In the genomic region with DNA sequence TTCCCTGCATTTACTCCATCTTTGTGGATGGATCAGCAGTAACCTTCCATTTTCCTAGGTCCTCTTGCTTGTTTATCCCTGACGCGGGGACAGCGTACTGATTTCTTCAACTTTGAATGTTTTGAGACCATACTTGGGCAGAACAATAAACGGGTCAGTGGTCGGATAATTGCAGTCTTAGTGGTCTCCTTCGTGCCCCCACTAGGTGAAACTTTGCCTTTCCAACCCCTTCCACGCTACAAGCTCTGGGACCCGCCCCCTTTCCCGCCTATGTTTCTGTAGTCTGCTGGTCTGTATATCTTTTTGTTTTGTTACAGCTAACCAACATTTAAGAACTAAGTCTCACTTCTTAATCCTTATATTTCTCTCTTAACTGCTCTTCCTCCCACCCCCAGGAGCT, we compare ENCODE assay signal across 7 mouse cellular contexts. TPM values are rescaled to one million over a fixed set of nuclear protein-coding genes. Genes with fewer than 3 reads are reported as not detected.
DNase-seq lines count a peak whose midpoint lies in the region; ATAC-seq and TF ChIP-seq lines count a peak whose summit lies in the region.

No protein-coding gene starts in this region.

- H3K4me3 ChIP-seq in layer of hippocampus, adult 2 months, result peak overlapping the region; percentile 72
- H3K4me3 ChIP-seq in embryonic fibroblast, embryonic 13.5 days (ENCODE audit: insufficient read depth, low read length), result peak overlapping the region; percentile 82
- H3K4me3 ChIP-seq in liver, embryonic 12.5 days, result peak overlapping the region; percentile 68

- ATAC-seq in liver, embryonic 12.5 days, result no peak

- no peak for DNase-seq in layer of hippocampus, adult 2 months (ENCODE audit: low spot score in 2 of 2)
- DNase-seq in layer of hippocampus, adult 8-10 months (ENCODE audit: low spot score in 2 of 2), result no peak
- peak; percentile 21 for DNase-seq in ZHBTc4 (ENCODE audit: low read depth, low spot score)
- DNase-seq in frontal cortex, adult 2 months (ENCODE audit: extremely low spot score in 1 of 2, low spot score in 1 of 2), result no peak
- no peak for DNase-seq in frontal cortex, postnatal 36 days (ENCODE audit: low spot score in 2 of 2)

- H3K4me2 ChIP-seq in liver, embryonic 12.5 days, result peak overlapping the region; percentile 77

- no peaks in the 10 kb centered on the region for H3K4me1 ChIP-seq in embryonic fibroblast, embryonic 13.5 days (ENCODE audit: control insufficient read depth, insufficient read depth, low read length)
- H3K4me1 ChIP-seq in liver, embryonic 12.5 days, result peaks cover 8% of the 10 kb centered on the region

- H3K36me3 ChIP-seq in liver, embryonic 12.5 days, result peaks cover 5% of the 10 kb centered on the region; the same call in 1 of the 2 replicates

- TF ChIP-seq CTCF in layer of hippocampus, adult 2 months (conservative IDR thresholded peaks at IDR 0.05), result no peak
- no peak for TF ChIP-seq CTCF in embryonic fibroblast, embryonic 13.5 days (IDR thresholded peaks at IDR 0.05; ENCODE audit: borderline replicate concordance, insufficient read depth, low read length)

- 14% methylated on average over 9 of the region's 9 CpGs for WGBS in liver, embryonic 12.5 days (ENCODE audit: insufficient replicate concordance)

- peak overlapping the region; percentile 77 for H3K9ac ChIP-seq in liver, embryonic 12.5 days

- no peak for TF ChIP-seq POLR2A in embryonic fibroblast, embryonic 13.5 days (IDR thresholded peaks at IDR 0.05; ENCODE audit: low read depth, low read length)

- peak overlapping the region; percentile 97; the same call in 1 of the 2 replicates for H3K27ac ChIP-seq in layer of hippocampus, adult 2 months
- H3K27ac ChIP-seq in embryonic fibroblast, embryonic 13.5 days (ENCODE audit: insufficient read depth, low read length), result no peak overlapping the region
- H3K27ac ChIP-seq in liver, embryonic 12.5 days, result peak overlapping the region; percentile 93

- no peaks in the 10 kb centered on the region for H3K9me3 ChIP-seq in liver, embryonic 12.5 days (replicated peaks)

- H3K27me3 ChIP-seq in liver, embryonic 12.5 days (replicated peaks), result 0 out of 2 replicates have a peak, but pooled peaks cover 5% of the 10 kb centered on the region

RNA-seq across cellular contexts. Expression of a gene that starts 3.8 kb away (rescaled TPM):
- 100 to 1,000 TPM; 285 to 289 TPM for total RNA-seq in layer of hippocampus, adult 2 months (2021)
- total RNA-seq in layer of hippocampus, adult 8-10 months (2022), result 100 to 1,000 TPM; 244 to 296 (median 265) TPM
- 180 and 192 TPM in 2 replicates for polyA plus RNA-seq in embryonic fibroblast, embryonic 13.5 days (2011; ENCODE audit: insufficient read length, low read depth, missing spikeins)
- 25.7 and 26.0 TPM in 2 replicates for polyA plus RNA-seq in liver, embryonic 12.5 days (2016; fragmentation: Nextera tagmentation; extraction: Ambion mirVana)
- polyA plus RNA-seq in frontal cortex, adult 2 months (2012; rRNA removed), result 86.3 and 106 TPM in 2 replicates
